Mouse (Mus musculus) neural tube, embryonic 11.5 days (tissue): ENCODE measurements around the gene Stat3. TPM values are rescaled to one million over a fixed set of nuclear protein-coding genes. Genes with fewer than 3 reads are reported as not detected.

Experiments used
- ATAC-seq: fragments of 200-750 bp; cut with Nextera tagmentation; 2 replicates; pipeline ENCODE4 v1.8.0; 2017; ENCODE audit warnings: moderate number of reproducible peaks, mild to moderate bottlenecking, moderate TSS enrichment, moderate library complexity; ENCODE audit not compliant: insufficient read depth, low FRiP score, low TSS enrichment
- DNase-seq: peaks from one replicate; pipeline ENCODE4 v3.0.0-alpha.2; 2015; ENCODE audit warnings: low spot score
- H3K27ac ChIP-seq: fragments of 300-500 bp; sonication (generic); 2 replicates; pipeline ENCODE4 v1.5.1; 2014; ENCODE audit warnings: low read depth, mild to moderate bottlenecking, low read length
- H3K27me3 ChIP-seq: fragments of 300-500 bp; sonication (generic); 2 replicates; pipeline ENCODE4 v1.6.1; 2014; ENCODE audit warnings: mild to moderate bottlenecking, low read length, mixed read lengths; ENCODE audit not compliant: control insufficient read depth, insufficient read depth
- H3K36me3 ChIP-seq: fragments of 300-500 bp; sonication (generic); 2 replicates; pipeline ENCODE4 v1.6.1; 2014; ENCODE audit warnings: mild to moderate bottlenecking, low read length, moderate library complexity, mixed read lengths; ENCODE audit not compliant: control insufficient read depth, insufficient read depth
- H3K4me1 ChIP-seq: fragments of 300-500 bp; sonication (generic); 2 replicates; pipeline ENCODE4 v1.6.1; 2014; ENCODE audit warnings: low read length, mixed read lengths; ENCODE audit not compliant: control insufficient read depth, insufficient read depth
- H3K4me2 ChIP-seq: fragments of 300-500 bp; sonication (generic); 2 replicates; pipeline ENCODE4 v1.6.1; 2014; ENCODE audit warnings: low read depth, mild to moderate bottlenecking, moderate library complexity
- H3K4me3 ChIP-seq: fragments of 300-500 bp; sonication (generic); 2 replicates; pipeline ENCODE4 v1.5.1; 2014; ENCODE audit warnings: low read depth, low read length
- H3K9ac ChIP-seq: fragments of 300-500 bp; sonication (generic); 2 replicates; pipeline ENCODE4 v1.6.1; 2014; ENCODE audit warnings: mild to moderate bottlenecking, low read length
- H3K9me3 ChIP-seq: fragments of 300-500 bp; sonication (generic); 2 replicates; pipeline ENCODE4 v1.6.1; 2016; ENCODE audit warnings: low read length; ENCODE audit not compliant: control insufficient read depth
- WGBS: fragments of 180-500 bp; shearing (Covaris S2); extraction: QIAGEN DNeasy Blood & Tissue Kit; methylation state at CpG from one replicate; pipeline ENCODE4 v1.1.7; 2014; 5-methylcytosine and 5-hydroxymethylcytosine counted together
- polyA plus RNA-seq: library from polyadenylated mRNA; unstranded; fragments of >200 nt; fragmentation: Nextera tagmentation; extraction: Ambion mirVana; gene quantifications from 2 replicates; pipeline ENCODE4 v1.2.1, GENCODE M21; 2014

The Stat3 gene
- polyA plus RNA-seq, 1 experiment from 2014 or later: 42.1 TPM

- Histone ChIP-seq H3K27me3 (no peaks in the 10 kb centered on the region), H3K4me1 (no peaks in the 10 kb centered on the region), H3K36me3 (no peaks in the 10 kb centered on the region), H3K27ac (peak overlapping the region; percentile 63; the same call in 1 of the 2 replicates), H3K4me2 (peak overlapping the region; percentile 92), H3K9me3 (no peaks in the 10 kb centered on the region), H3K4me3 (peak overlapping the region; percentile 88), H3K9ac (peak overlapping the region; percentile 96)
- DNase-seq (peak; percentile 67), ATAC-seq (0 out of 2 replicates have a peak, but pooled peaks have one; percentile 38)
- under 1% methylated on average over 33 of the region's 33 CpGs for WGBS
Observed at GRCm38 (mm10) chr11:100850778-100851528, 88.4 kb downstream of the Stat3 start.

GRCm38 (mm10) chr11:100850038-100850777 is 89.1 kb downstream of the Stat3 start, which contains the start of gene Stat5b:
TSS of gene Stat5b (minus strand) at chr11:100850724.
- peak within 1 kb of the TSS; percentile 92 for H3K4me2 ChIP-seq
- under 1% methylated on average over 66 of the region's 104 CpGs for WGBS

GRCm38 (mm10) chr11:100849456-100850037 is 89.8 kb downstream of the Stat3 start:
- Histone ChIP-seq H3K36me3 (no peaks in the 10 kb centered on the region), H3K27me3 (no peaks in the 10 kb centered on the region), H3K4me3 (peak overlapping the region; percentile 88), H3K9me3 (no peaks in the 10 kb centered on the region), H3K27ac (peak overlapping the region; percentile 63), H3K4me1 (no peaks in the 10 kb centered on the region), H3K9ac (peak overlapping the region; percentile 96), H3K4me2 (peak overlapping the region; percentile 92)
- 8% methylated on average over 12 of the region's 13 CpGs for WGBS
- ATAC-seq: no peak
- no peak for DNase-seq

More at GRCm38 (mm10) chr11:100850038-100850777, 89.1 kb downstream of the Stat3 start, which contains the start of gene Stat5b:
- no peaks in the 10 kb centered on the region for H3K9me3 ChIP-seq
- H3K27me3 ChIP-seq: no peaks in the 10 kb centered on the region
- ATAC-seq (peak; percentile 67), DNase-seq (peak; percentile 82)
- peak within 1 kb of the TSS; percentile 63 for H3K27ac ChIP-seq
- H3K4me3 ChIP-seq: peak within 1 kb of the TSS; percentile 88
- no peaks in the 10 kb centered on the region for H3K36me3 ChIP-seq
- H3K9ac ChIP-seq: peak within 1 kb of the TSS; percentile 96
- H3K4me1 ChIP-seq: no peaks in the 10 kb centered on the region

- no peak overlapping the region for H3K9ac ChIP-seq
- no peak for DNase-seq
- no peak overlapping the region for H3K27ac ChIP-seq
- H3K9me3 ChIP-seq: no peaks in the 10 kb centered on the region
- 81% methylated on average over 6 of the region's 6 CpGs for WGBS
- H3K4me2 ChIP-seq: peak overlapping the region; percentile 92
- no peaks in the 10 kb centered on the region for H3K27me3 ChIP-seq
- H3K36me3 ChIP-seq: no peaks in the 10 kb centered on the region
- ATAC-seq: no peak
- H3K4me3 ChIP-seq: no peak overlapping the region
- no peaks in the 10 kb centered on the region for H3K4me1 ChIP-seq
Observed at GRCm38 (mm10) chr11:100848789-100849379, 90.5 kb downstream of the Stat3 start.

- 76% methylated on average over 4 of the region's 4 CpGs for WGBS
- no peak for ATAC-seq
Observed at GRCm38 (mm10) chr11:100848080-100848479, 91.3 kb downstream of the Stat3 start.

GRCm38 (mm10) chr11:100847572-100847971 is 91.8 kb downstream of the Stat3 start:
- Histone ChIP-seq H3K4me1 (no peaks in the 10 kb centered on the region), H3K27ac (no peak overlapping the region), H3K9ac (no peak overlapping the region), H3K9me3 (no peaks in the 10 kb centered on the region), H3K27me3 (no peaks in the 10 kb centered on the region), H3K36me3 (no peaks in the 10 kb centered on the region), H3K4me3 (no peak overlapping the region), H3K4me2 (no peak overlapping the region)
- DNase-seq (no peak), ATAC-seq (no peak)
- WGBS: 89% methylated on average over 4 of the region's 4 CpGs

More at GRCm38 (mm10) chr11:100848080-100848479, 91.3 kb downstream of the Stat3 start:
- Histone ChIP-seq H3K27me3 (no peaks in the 10 kb centered on the region), H3K36me3 (no peaks in the 10 kb centered on the region), H3K4me3 (no peak overlapping the region), H3K9ac (no peak overlapping the region), H3K27ac (no peak overlapping the region), H3K4me2 (no peak overlapping the region), H3K4me1 (no peaks in the 10 kb centered on the region), H3K9me3 (no peaks in the 10 kb centered on the region)
- DNase-seq: no peak

- H3K9me3 ChIP-seq: no peaks in the 10 kb centered on the region
- ATAC-seq (no peak), DNase-seq (no peak)
- no peak overlapping the region for H3K9ac ChIP-seq
- H3K27me3 ChIP-seq: no peaks in the 10 kb centered on the region
- H3K36me3 ChIP-seq: no peaks in the 10 kb centered on the region
- H3K4me1 ChIP-seq: no peaks in the 10 kb centered on the region
- H3K4me3 ChIP-seq: no peak overlapping the region
- no peak overlapping the region for H3K27ac ChIP-seq
- 87% methylated on average over 6 of the region's 6 CpGs for WGBS
- no peak overlapping the region for H3K4me2 ChIP-seq
Observed at GRCm38 (mm10) chr11:100845793-100846192, 93.5 kb downstream of the Stat3 start.

GRCm38 (mm10) chr11:100844121-100844520 is 95.2 kb downstream of the Stat3 start:
- ATAC-seq (no peak), DNase-seq (no peak)
- H3K27ac ChIP-seq: no peak overlapping the region
- no peak overlapping the region for H3K4me2 ChIP-seq
- H3K9ac ChIP-seq: no peak overlapping the region
- WGBS: 94% methylated on average over 4 of the region's 4 CpGs
- H3K4me1 ChIP-seq: no peaks in the 10 kb centered on the region
- H3K9me3 ChIP-seq: no peaks in the 10 kb centered on the region
- H3K4me3 ChIP-seq: no peak overlapping the region
- no peaks in the 10 kb centered on the region for H3K36me3 ChIP-seq
- H3K27me3 ChIP-seq: no peaks in the 10 kb centered on the region
